Mouse (Mus musculus) layer of hippocampus, adult 2 months (tissue): ENCODE measurements at regions not wholly inside any gene's neighbourhood (a gene's known extent, or its start where the extent isn't known, plus 50 kb on each side); places are given as distances from the start of the nearest gene placed in this dataset.

ENCODE experiments used
- DNase-seq, 2 experiments: peaks; one replicate each; pipeline ENCODE4 v3.0.0; 2022; ENCODE audit warnings: low spot score in 2 of 2
- H3K27ac ChIP-seq: fragments of 200-600 bp; 2 replicates; pipeline ENCODE4 v1.8.1; 2022
- H3K4me3 ChIP-seq: fragments of 200-600 bp; 2 replicates; pipeline ENCODE4 v1.8.1; 2022; ENCODE audit warnings: mild to moderate bottlenecking
- CTCF ChIP-seq: fragments of 200-600 bp; conservative IDR thresholded peaks from 2 replicates; pipeline ENCODE4 v1.8.1; 2022; ENCODE audit warnings: antibody characterized with exemption, mild to moderate bottlenecking, moderate library complexity

GRCm38 (mm10) chr14:25068430-25068829 is 390.6 kb upstream of the Zmiz1 start:
- no peak for DNase-seq
- Histone ChIP-seq H3K27ac (no peak overlapping the region), H3K4me3 (no peak overlapping the region)
- TF ChIP-seq CTCF: no peak

- Histone ChIP-seq H3K27ac (no peak overlapping the region), H3K4me3 (no peak overlapping the region)
- DNase-seq: no peak
- TF ChIP-seq CTCF: no peak
Observed at GRCm38 (mm10) chr14:25073143-25073542, 385.8 kb upstream of the Zmiz1 start.

- peak; percentile 44 to 52 for DNase-seq
- no peak for TF ChIP-seq CTCF
- H3K27ac ChIP-seq: peak overlapping the region; percentile 4; the same call in 1 of the 2 replicates
- no peak overlapping the region for H3K4me3 ChIP-seq
Observed at GRCm38 (mm10) chr14:25074022-25074800, 384.8 kb upstream of the Zmiz1 start.

- no peak for TF ChIP-seq CTCF
- peak overlapping the region; percentile 4; the same call in 1 of the 2 replicates for H3K27ac ChIP-seq
Observed at GRCm38 (mm10) chr14:25074891-25075290, 384.1 kb upstream of the Zmiz1 start.

GRCm38 (mm10) chr14:25080431-25080830 is 378.6 kb upstream of the Zmiz1 start:
- no peak for DNase-seq
- TF ChIP-seq CTCF: no peak
- no peak overlapping the region for H3K4me3 ChIP-seq
- no peak overlapping the region for H3K27ac ChIP-seq

More at GRCm38 (mm10) chr14:25074891-25075290, 384.1 kb upstream of the Zmiz1 start:
- H3K4me3 ChIP-seq: no peak overlapping the region
- no peak for DNase-seq

- Histone ChIP-seq H3K27ac (no peak overlapping the region), H3K4me3 (no peak overlapping the region)
- TF ChIP-seq CTCF: no peak
- DNase-seq: no peak
Observed at GRCm38 (mm10) chr14:25083847-25084246, 375.1 kb upstream of the Zmiz1 start.

GRCm38 (mm10) chr14:25096786-25097185 is 362.2 kb upstream of the Zmiz1 start:
- H3K4me3 ChIP-seq: no peak overlapping the region
- no peak for TF ChIP-seq CTCF
- no peak for DNase-seq
- H3K27ac ChIP-seq: no peak overlapping the region

GRCm38 (mm10) chr14:25105391-25105790 is 353.6 kb upstream of the Zmiz1 start:
- DNase-seq: no peak
- no peak overlapping the region for H3K4me3 ChIP-seq

GRCm38 (mm10) chr14:25106451-25106850 is 352.5 kb upstream of the Zmiz1 start:
- no peak for TF ChIP-seq CTCF
- Histone ChIP-seq H3K27ac (no peak overlapping the region), H3K4me3 (no peak overlapping the region)
- no peak for DNase-seq

More at GRCm38 (mm10) chr14:25105391-25105790, 353.6 kb upstream of the Zmiz1 start:
- no peak for TF ChIP-seq CTCF
- H3K27ac ChIP-seq: no peak overlapping the region

- no peak for TF ChIP-seq CTCF
- no peak for DNase-seq
- Histone ChIP-seq H3K4me3 (peak overlapping the region; percentile 11; the same call in 1 of the 2 replicates), H3K27ac (peak overlapping the region; percentile 51; the same call in 1 of the 2 replicates)
Observed at GRCm38 (mm10) chr14:25108101-25108652, 350.8 kb upstream of the Zmiz1 start.

- peak overlapping the region; percentile 51; the same call in 1 of the 2 replicates for H3K27ac ChIP-seq
- DNase-seq: peak in 1 of 2 experiments; percentile 34
- no peak for TF ChIP-seq CTCF
- no peak overlapping the region; the same call in 1 of the 2 replicates for H3K4me3 ChIP-seq
Observed at GRCm38 (mm10) chr14:25108701-25109290, 350.2 kb upstream of the Zmiz1 start.

- Histone ChIP-seq H3K4me3 (no peak overlapping the region), H3K27ac (no peak overlapping the region; the same call in 1 of the 2 replicates)
- no peak for TF ChIP-seq CTCF
- no peak for DNase-seq
Observed at GRCm38 (mm10) chr14:25109691-25110090, 349.3 kb upstream of the Zmiz1 start.

- no peak overlapping the region for H3K4me3 ChIP-seq
- no peak overlapping the region for H3K27ac ChIP-seq
- TF ChIP-seq CTCF: no peak
- no peak for DNase-seq
Observed at GRCm38 (mm10) chr14:25112832-25113231, 346.2 kb upstream of the Zmiz1 start.
